Mouse (Mus musculus): ENCODE measurements around the gene Smpd2. TPM values are rescaled to one million over a fixed set of nuclear protein-coding genes. Genes with fewer than 3 reads are reported as not detected.

Gene Smpd2
- 50.8 and 56.0 TPM in 2 replicates for polyA plus RNA-seq (2012; rRNA removed)

GRCm38 (mm10) chr10:41489708-41490517, at the start of gene Smpd2, which contains the start of gene Ppil6:
TSS of gene Smpd2 (minus strand) at chr10:41490369.
TSS of gene Ppil6 (plus strand) at chr10:41490439.

DNA sequence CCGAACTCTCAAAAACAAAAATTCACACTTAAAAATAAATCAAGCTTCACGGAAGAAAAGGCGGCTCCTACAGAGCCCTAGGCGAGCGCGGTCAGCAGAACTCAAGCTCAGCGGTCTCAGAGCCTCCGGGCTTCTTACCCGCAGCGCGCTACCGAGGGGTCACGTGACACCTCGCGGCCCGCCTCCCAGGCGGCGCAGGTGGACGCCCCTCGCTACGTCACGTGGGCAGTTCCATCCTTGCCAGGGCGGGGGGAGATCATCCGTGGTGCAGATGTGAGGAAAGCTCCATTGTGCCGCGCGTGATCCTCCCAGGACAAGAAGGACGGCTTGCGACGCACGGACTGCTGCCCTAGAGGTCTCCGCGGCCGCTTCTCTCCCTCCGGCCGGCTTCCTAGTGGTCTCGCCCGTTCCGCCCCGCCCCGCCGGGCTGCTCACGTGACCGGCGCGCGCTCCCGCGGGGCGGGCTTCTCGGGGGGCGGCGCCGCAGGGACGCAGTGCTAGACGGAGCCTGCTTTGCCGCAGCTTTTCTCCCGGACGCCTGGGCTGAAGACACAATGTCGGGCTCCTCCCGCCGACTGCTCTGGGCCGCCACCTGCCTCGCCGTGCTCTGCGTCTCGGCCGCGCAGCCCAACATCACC, 28.9 kb upstream of the Smpd2 start, which contains the start of gene Cd164:
TSS of gene Cd164 (plus strand) at position 434 of the 638 bp plus-strand sequence.

DNA sequence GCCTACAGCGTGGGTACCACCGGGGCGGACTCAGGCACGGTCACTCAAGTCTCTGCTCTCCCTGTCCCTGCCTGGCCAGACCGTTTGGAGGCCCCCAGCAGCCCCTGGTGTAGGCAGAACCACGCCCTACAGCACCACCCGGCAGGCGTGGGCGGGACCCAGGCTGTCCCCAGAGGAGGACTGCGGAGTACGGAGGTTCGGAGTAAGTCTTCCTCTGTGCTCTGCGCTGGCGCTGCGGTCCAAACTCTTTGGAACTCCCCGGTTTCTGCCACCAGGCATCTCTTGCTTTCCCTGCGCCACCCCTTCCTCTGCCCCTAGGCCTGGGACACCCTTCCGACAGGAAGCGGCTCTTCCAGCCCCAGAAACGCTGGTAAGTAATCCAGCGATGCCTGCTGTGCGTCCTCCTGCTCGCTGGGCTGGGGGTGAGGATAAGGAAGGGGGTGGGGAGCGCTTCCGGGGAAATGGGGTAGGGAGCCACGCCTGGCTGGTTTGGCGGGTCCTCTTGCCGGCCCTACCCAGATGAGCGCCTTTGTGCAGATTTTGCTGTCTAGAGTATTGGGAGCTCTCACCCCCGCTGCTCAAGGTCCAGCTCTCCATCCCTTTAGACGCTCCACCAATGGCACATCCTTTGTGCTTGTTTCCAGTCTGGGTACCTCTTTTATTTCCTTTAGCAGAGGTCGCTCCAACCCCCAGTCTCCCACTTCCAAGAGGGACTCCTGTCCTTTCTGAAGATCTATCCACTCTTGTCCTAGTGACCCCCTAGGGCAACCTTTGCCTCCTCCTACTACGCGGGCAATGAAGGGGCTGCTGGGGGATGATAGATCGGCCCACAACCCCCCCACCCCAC, 13.8 kb downstream of the Smpd2 start, which contains the start of gene Mical1:
TSS of gene Mical1 (plus strand) at position 144 of the 847 bp plus-strand sequence.

GRCm38 (mm10) chr10:41450137-41450670, 40.0 kb downstream of the Smpd2 start, which contains the start of gene Zbtb24:
TSS of gene Zbtb24 (plus strand) at chr10:41450383.

Other genes starting within 250 kb of the Smpd2 start
- 17.1 and 18.6 TPM in 2 replicates for gene Fig4, start 187.1 kb downstream of the Smpd2 start, polyA plus RNA-seq (2012; rRNA removed)
- gene Ak9, start 186.4 kb downstream of the Smpd2 start, polyA plus RNA-seq (2012; rRNA removed) = 0.12 and 0.14 TPM in 2 replicates
- gene Zbtb24, start 40.0 kb downstream of the Smpd2 start, polyA plus RNA-seq (2012; rRNA removed) = 20.7 and 21.4 TPM in 2 replicates
- gene Mical1, start 14.1 kb downstream of the Smpd2 start, polyA plus RNA-seq (2012; rRNA removed) = 41.0 and 41.4 TPM in 2 replicates
- 1.7 and 1.9 TPM in 2 replicates for gene Ppil6, start 70 bp upstream of the Smpd2 start, polyA plus RNA-seq (2012; rRNA removed)
- 62.3 and 73.6 TPM in 2 replicates for gene Cd164, start 29.0 kb upstream of the Smpd2 start, polyA plus RNA-seq (2012; rRNA removed)
- 1.3 and 1.4 TPM in 2 replicates for gene Ccdc162, start 226.3 kb upstream of the Smpd2 start, polyA plus RNA-seq (2012; rRNA removed)